Mouse (Mus musculus) left cerebral cortex, adult 2 months (tissue): Measurements from ENCODE around the gene Esr1. TPM values are rescaled to one million over a fixed set of nuclear protein-coding genes. Genes with fewer than 3 reads are reported as not detected.

Experiments
- DNase-seq, 2 experiments: peaks; one replicate each; pipeline ENCODE4 v3.0.0; 2021 to 2022; ENCODE audit warnings: low spot score in 2 of 2, mixed read lengths in 1 of 2; ENCODE audit errors: extremely low spot score in 1 of 2
- H3K27ac ChIP-seq: fragments of 200-600 bp; 2 replicates; pipeline ENCODE4 v1.8.1; 2022
- H3K4me3 ChIP-seq: fragments of 200-600 bp; 2 replicates; pipeline ENCODE4 v1.8.1; 2022
- CTCF ChIP-seq: fragments of 200-600 bp; IDR thresholded peaks from 2 replicates; pipeline ENCODE4 v1.8.1; 2022; ENCODE audit warnings: antibody characterized with exemption, mild to moderate bottlenecking, moderate library complexity
- intact Hi-C: fragments of 180-260 bp; cut with DNase I; formaldehyde crosslinking; loops from one replicate; pipeline ENCODE4 v1.15.1; 2025
- total RNA-seq, 2 experiments: library from RNA; stranded (reverse); gene quantifications; 2 replicates each; pipeline ENCODE4 v1.2.3; 2021

Gene Esr1
- total RNA-seq, 2 experiments from 2014 or later, result 2.3 to 3.8 TPM

DNA sequence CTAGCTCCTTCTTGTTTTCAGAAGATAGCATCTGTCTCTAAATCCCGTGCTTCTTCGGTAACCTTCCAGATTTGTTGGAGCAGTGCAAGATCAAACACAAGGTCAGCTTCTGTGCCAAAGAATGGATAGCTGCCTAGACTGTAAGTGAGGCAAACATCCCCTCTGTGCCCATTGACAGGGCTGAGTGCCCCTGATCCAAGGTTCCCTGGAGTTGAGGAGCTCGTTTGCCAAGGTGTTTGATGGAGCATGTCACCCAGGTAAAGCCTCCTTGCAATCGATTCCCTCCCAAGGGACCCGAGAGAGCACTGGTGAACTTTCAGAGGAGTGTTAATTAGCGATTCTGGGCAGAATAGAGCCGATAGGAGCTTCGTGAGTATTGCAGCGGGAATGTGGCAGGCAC lies 416.9 kb downstream of the Esr1 start:
- DNase-seq, result no peak
- TF ChIP-seq CTCF, result no peak
- Histone ChIP-seq H3K27ac (no peak overlapping the region), H3K4me3 (no peak overlapping the region)
- intact Hi-C loops, result no loop called here

DNA sequence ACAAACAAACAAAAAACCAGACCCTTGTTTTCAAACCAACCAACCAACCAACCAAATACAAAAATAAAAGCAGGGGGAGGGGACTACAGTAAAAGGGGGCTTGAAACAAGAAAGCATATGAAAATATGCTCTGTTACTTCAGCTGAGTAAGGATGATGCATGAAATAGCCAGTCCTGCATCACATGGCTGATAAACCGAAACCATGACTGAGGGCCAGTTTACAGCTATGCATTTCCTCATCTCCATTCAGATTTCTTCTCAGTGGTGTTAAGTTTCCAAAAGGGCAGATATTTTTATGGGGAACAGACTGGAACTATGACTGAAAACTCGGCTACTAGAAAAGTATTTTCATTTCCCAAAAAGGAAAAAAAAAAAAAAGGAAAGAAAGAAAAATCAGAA lies 417.8 kb downstream of the Esr1 start:
- intact Hi-C loops, result no loop called here
- DNase-seq, result no peak
- TF ChIP-seq CTCF, result no peak
- no peak overlapping the region for H3K27ac ChIP-seq
- no peak overlapping the region for H3K4me3 ChIP-seq

DNA sequence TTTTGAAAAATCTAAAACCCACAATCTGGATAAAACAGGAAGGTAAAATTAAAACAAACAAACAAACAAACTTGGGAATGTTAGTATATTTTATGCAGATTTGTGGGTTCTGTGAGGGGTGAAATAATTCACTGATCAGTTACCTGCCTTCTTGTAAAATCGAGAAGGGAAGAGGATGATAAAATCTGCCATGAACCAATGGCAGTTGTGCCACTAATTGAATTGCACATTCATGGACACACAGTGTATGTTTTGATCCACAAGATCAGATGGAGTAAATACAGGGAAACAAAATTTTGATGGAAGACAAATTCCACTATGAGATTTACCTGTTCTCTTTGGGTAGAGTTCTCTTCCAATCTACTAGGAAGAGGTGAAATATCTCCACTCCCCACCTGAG lies 418.5 kb downstream of the Esr1 start:
- no peak overlapping the region for H3K27ac ChIP-seq
- intact Hi-C loops, result no loop called here
- DNase-seq, result no peak

DNA sequence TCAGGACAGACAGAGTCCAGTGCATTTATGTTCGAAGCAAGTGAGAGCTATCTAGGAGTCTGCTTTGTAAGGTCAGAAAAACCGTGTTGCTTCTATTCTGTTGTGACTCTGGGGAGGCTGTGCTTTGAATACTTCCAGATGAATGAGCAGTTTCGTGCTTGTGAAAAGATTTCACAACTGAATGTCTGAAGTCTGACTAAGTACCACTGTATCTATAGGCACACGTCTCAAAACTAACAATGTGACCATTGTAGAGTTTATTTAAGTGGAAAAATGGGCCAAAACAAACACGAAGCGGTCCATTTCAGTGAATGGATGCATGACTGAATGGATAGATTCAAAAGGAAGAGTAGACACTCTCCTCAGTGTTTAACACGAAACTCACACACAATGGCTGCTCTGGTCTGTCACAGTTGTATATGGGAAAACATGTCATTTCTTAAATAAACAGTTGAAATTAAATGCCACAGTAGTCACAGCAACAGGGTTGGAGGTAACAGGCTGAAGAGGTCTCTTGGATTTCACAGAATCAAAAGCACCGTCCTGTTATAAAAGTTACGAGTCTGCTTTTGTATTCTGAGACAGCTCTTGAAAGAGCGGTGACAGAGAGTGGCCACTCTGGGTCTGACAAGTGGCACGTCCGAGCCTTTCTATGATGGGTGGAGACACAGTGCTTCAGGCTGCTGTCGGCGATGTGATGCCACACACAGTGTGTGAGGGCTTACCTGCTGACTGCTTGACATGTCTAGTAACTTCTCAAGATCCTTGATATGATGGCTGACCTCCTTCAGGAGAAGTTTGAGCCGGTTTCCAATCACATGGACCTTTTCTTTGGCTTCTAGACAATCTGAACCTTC lies 421.0 kb downstream of the Esr1 start:
- intact Hi-C loops, result no loop called here
- H3K4me3 ChIP-seq, result no peak overlapping the region
- no peak for DNase-seq
- no peak for TF ChIP-seq CTCF
- H3K27ac ChIP-seq, result no peak overlapping the region

More for the DNA sequence above, 418.5 kb downstream of the Esr1 start:
- no peak for TF ChIP-seq CTCF
- H3K4me3 ChIP-seq, result no peak overlapping the region

- TF ChIP-seq CTCF, result no peak
- no peak for DNase-seq
- no peak overlapping the region for H3K4me3 ChIP-seq
- intact Hi-C loops, result no loop called here
- no peak overlapping the region for H3K27ac ChIP-seq
These were observed 429.9 kb downstream of the Esr1 start for GRCm38 (mm10) chr10:5041254-5041653.

GRCm38 (mm10) chr10:5044481-5044880 lies 433.1 kb downstream of the Esr1 start:
- TF ChIP-seq CTCF, result no peak
- intact Hi-C loops, result no loop called here
- H3K4me3 ChIP-seq, result no peak overlapping the region
- H3K27ac ChIP-seq, result no peak overlapping the region
- DNase-seq, result no peak

GRCm38 (mm10) chr10:5045213-5045612 lies 433.8 kb downstream of the Esr1 start:
- intact Hi-C loops, result no loop called here
- Histone ChIP-seq H3K4me3 (no peak overlapping the region), H3K27ac (no peak overlapping the region)
- no peak for DNase-seq
- TF ChIP-seq CTCF, result no peak

DNA sequence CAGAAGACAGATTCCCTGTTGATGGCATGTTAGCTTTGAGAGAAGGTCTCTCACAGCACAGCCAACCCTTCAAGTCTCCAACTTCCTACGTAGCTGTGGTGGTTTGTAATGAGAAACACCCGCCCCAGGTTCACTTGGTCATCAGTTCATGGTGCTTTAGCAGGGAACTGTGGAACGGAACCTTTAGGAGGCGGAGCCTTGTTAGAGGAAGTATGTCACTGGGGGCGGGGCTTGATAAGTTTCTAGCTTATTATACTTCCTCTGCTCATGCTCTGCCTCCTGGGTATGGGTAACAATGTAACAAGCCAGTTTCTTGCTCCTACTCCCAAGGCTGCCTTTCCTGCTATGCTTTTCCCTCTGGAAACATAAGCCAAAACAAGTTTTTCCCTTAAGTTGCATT lies 434.3 kb downstream of the Esr1 start:
- intact Hi-C loops, result no loop called here
- H3K27ac ChIP-seq, result no peak overlapping the region
- no peak overlapping the region for H3K4me3 ChIP-seq
- TF ChIP-seq CTCF, result no peak
- no peak for DNase-seq

Other genes with a start within 250 kb of the Esr1 start
- 10 to 100 TPM in 1 of 2 experiments, 1 to 10 TPM in 1; 9.8 to 12.2 TPM for gene Zbtb2, start 223.5 kb upstream of the Esr1 start, total RNA-seq
- gene Rmnd1, start 179.2 kb upstream of the Esr1 start, total RNA-seq, result 10 to 100 TPM; 38.2 to 39.2 TPM
- gene Armt1, start 179.1 kb upstream of the Esr1 start, total RNA-seq, result 10 to 100 TPM; 21.0 to 21.8 TPM
- gene Ccdc170, start 129.1 kb upstream of the Esr1 start, total RNA-seq, result under 1 TPM; 0.23 to 0.26 TPM